Mouse (Mus musculus): ENCODE data around the gene Ugt1a6b. TPM values are rescaled to one million over a fixed set of nuclear protein-coding genes. Genes with fewer than 3 reads are reported as not detected.
"Not testable (repeated sequence)": the region's sequence is repeated elsewhere in the genome, so short reads cannot be mapped to it uniquely, and the experiment has no call there.

Ugt1a6b gene
- polyA plus RNA-seq (2012; rRNA removed), result 0.13 TPM in 1 of 2 replicates, not detected in the other

- H3K4me3 ChIP-seq (ENCODE audit: insufficient read depth, low read length); H3K4me1 ChIP-seq (ENCODE audit: control insufficient read depth, insufficient read depth, low read length): not testable (repeated sequence)
These were observed at the start of gene Ugt1a6b for GRCm38 (mm10) chr1:88103019-88103418. Gene Ugt1a6b (plus strand): TSS chr1:88103252.

GRCm38 (mm10) chr1:88055088-88055487 lies 48.0 kb upstream of the Ugt1a6b start, which contains the start of gene Ugt1a10:
Gene Ugt1a10 (plus strand): TSS chr1:88055388.
- Histone ChIP-seq H3K27ac (ENCODE audit: insufficient read depth, low read length) (no peak within 1 kb of the TSS), H3K4me3 (ENCODE audit: insufficient read depth, low read length) (no peak within 1 kb of the TSS), H3K4me1 (ENCODE audit: control insufficient read depth, insufficient read depth, low read length) (no peaks in the 10 kb centered on the region)
- TF ChIP-seq POLR2A (IDR thresholded peaks at IDR 0.05; ENCODE audit: extremely low read depth, insufficient read depth, low read length), result no peak
- TF ChIP-seq CTCF (IDR thresholded peaks at IDR 0.05; ENCODE audit: extremely low read depth, insufficient read depth, low read length), result no peak

More at GRCm38 (mm10) chr1:88103019-88103418, at the start of gene Ugt1a6b:
- not testable (repeated sequence) for H3K27ac ChIP-seq (ENCODE audit: insufficient read depth, low read length)

GRCm38 (mm10) chr1:88066472-88067102 lies 36.5 kb upstream of the Ugt1a6b start:
- not testable (repeated sequence) for H3K4me1 ChIP-seq (ENCODE audit: control insufficient read depth, insufficient read depth, low read length); H3K27ac ChIP-seq (ENCODE audit: insufficient read depth, low read length); H3K4me3 ChIP-seq (ENCODE audit: insufficient read depth, low read length)

DNA sequence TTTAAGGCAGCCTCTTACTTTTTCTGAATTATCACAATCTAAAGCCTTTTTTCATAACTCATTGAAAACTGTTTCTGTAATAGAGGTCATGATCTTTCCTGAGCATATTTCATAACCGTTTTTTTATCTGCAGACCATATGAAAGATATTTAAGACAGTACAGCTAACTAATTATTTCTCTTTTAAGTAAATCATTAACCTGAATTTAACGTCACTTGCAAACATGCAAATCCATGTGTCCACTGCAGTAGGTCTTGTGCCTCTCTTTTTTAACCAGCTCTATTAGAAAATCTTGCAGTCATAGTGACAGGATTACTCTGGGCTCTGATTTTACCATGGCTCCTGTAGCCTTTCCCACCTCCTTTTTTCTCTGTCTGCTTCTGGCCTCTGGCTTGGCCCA lies 32.6 kb upstream of the Ugt1a6b start, which contains the start of gene Ugt1a9:
Ugt1a9 (plus strand) TSS at position 306 of the 400 bp plus-strand sequence.
- no peak for TF ChIP-seq POLR2A (IDR thresholded peaks at IDR 0.05; ENCODE audit: extremely low read depth, insufficient read depth, low read length)
- no peak for TF ChIP-seq CTCF (IDR thresholded peaks at IDR 0.05; ENCODE audit: extremely low read depth, insufficient read depth, low read length)
- H3K27ac ChIP-seq (ENCODE audit: insufficient read depth, low read length), result no peak within 1 kb of the TSS
- H3K4me3 ChIP-seq (ENCODE audit: insufficient read depth, low read length), result no peak within 1 kb of the TSS
- no peaks in the 10 kb centered on the region for H3K4me1 ChIP-seq (ENCODE audit: control insufficient read depth, insufficient read depth, low read length)

- no peak for TF ChIP-seq CTCF (IDR thresholded peaks at IDR 0.05; ENCODE audit: extremely low read depth, insufficient read depth, low read length)
- no peak for TF ChIP-seq POLR2A (IDR thresholded peaks at IDR 0.05; ENCODE audit: extremely low read depth, insufficient read depth, low read length)
- no peak overlapping the region for H3K27ac ChIP-seq (ENCODE audit: insufficient read depth, low read length)
- H3K4me3 ChIP-seq (ENCODE audit: insufficient read depth, low read length), result no peak overlapping the region
- H3K4me1 ChIP-seq (ENCODE audit: control insufficient read depth, insufficient read depth, low read length), result no peaks in the 10 kb centered on the region
These were observed 32.1 kb upstream of the Ugt1a6b start for GRCm38 (mm10) chr1:88070902-88071301.

DNA sequence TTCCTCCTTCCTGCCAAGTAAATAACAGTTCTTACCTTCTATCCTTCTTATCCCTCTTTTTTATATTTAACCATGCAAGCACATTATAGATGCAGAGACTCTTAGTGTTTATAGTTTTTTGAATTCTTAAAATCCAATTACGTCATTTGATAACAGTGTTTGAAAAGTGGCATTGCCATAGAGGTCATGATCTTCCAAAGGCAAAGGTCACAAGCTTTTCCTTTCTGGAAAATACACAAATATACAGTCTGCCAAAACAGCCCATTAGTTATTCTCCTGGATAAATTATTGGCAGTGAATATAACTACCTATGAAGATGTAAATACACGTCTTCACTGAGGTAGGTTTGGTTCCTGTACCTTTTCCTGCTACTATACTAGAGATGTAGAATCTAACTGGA lies 28.6 kb upstream of the Ugt1a6b start:
- TF ChIP-seq POLR2A (IDR thresholded peaks at IDR 0.05; ENCODE audit: extremely low read depth, insufficient read depth, low read length), result no peak
- TF ChIP-seq CTCF (IDR thresholded peaks at IDR 0.05; ENCODE audit: extremely low read depth, insufficient read depth, low read length), result no peak
- no peaks in the 10 kb centered on the region for H3K4me1 ChIP-seq (ENCODE audit: control insufficient read depth, insufficient read depth, low read length)
- no peak overlapping the region for H3K4me3 ChIP-seq (ENCODE audit: insufficient read depth, low read length)
- no peak overlapping the region for H3K27ac ChIP-seq (ENCODE audit: insufficient read depth, low read length)

GRCm38 (mm10) chr1:88077128-88077527 lies 25.9 kb upstream of the Ugt1a6b start:
- TF ChIP-seq CTCF (IDR thresholded peaks at IDR 0.05; ENCODE audit: extremely low read depth, insufficient read depth, low read length), result no peak
- Histone ChIP-seq H3K4me3 (ENCODE audit: insufficient read depth, low read length) (no peak overlapping the region), H3K4me1 (ENCODE audit: control insufficient read depth, insufficient read depth, low read length) (no peaks in the 10 kb centered on the region), H3K27ac (ENCODE audit: insufficient read depth, low read length) (no peak overlapping the region)

- H3K27ac ChIP-seq (ENCODE audit: insufficient read depth, low read length), result no peak overlapping the region
- H3K4me1 ChIP-seq (ENCODE audit: control insufficient read depth, insufficient read depth, low read length), result no peaks in the 10 kb centered on the region
- TF ChIP-seq CTCF (IDR thresholded peaks at IDR 0.05; ENCODE audit: extremely low read depth, insufficient read depth, low read length), result no peak
- no peak for TF ChIP-seq POLR2A (IDR thresholded peaks at IDR 0.05; ENCODE audit: extremely low read depth, insufficient read depth, low read length)
- H3K4me3 ChIP-seq (ENCODE audit: insufficient read depth, low read length), result no peak overlapping the region
These were observed 21.4 kb upstream of the Ugt1a6b start for GRCm38 (mm10) chr1:88081670-88082069.

DNA sequence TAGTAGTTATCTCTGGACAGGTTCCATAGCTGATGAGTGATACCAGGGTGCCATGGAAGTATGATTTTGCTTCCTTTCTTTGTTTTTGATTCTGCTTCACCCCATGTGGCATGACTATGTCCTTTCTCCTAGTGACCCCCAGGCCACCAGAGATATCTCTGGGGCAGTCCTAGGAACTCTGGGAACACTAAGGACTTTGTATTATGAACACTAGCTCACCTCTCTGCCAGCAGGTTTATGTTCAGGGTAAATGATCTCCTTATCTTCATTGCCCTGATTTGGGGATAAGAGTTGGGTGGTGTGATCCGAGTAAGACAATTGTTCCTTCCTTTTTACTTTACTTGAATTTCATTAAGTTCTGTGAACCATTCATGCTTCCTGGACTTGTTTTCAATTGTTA lies 16.9 kb upstream of the Ugt1a6b start:
- Histone ChIP-seq H3K4me1 (ENCODE audit: control insufficient read depth, insufficient read depth, low read length) (no peaks in the 10 kb centered on the region), H3K27ac (ENCODE audit: insufficient read depth, low read length) (no peak overlapping the region), H3K4me3 (ENCODE audit: insufficient read depth, low read length) (no peak overlapping the region)
- TF ChIP-seq POLR2A (IDR thresholded peaks at IDR 0.05; ENCODE audit: extremely low read depth, insufficient read depth, low read length), result no peak
- no peak for TF ChIP-seq CTCF (IDR thresholded peaks at IDR 0.05; ENCODE audit: extremely low read depth, insufficient read depth, low read length)

DNA sequence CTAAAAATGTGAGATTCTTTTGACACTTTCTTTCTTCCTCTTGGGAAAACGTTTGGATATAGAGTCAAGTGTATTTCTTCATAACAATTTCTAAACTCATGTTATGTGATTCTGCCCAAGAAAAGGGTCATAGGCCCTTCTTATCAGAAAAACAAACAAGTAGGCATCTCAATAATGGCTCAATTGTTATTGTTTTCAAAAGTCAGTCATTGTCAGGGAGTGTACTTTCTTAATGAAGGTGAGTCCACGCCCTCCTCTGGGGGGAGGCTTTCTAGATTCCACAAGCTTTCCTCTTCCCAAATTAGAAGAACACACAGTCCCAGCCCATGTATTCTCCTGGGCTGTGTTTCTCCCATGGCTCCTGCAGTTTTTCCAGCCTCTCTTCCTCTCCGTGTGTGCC lies 15.5 kb upstream of the Ugt1a6b start, which contains the start of gene Ugt1a8:
Ugt1a8 (plus strand) TSS at position 301 of the 400 bp plus-strand sequence.
- Histone ChIP-seq H3K27ac (ENCODE audit: insufficient read depth, low read length) (no peak within 1 kb of the TSS), H3K4me1 (ENCODE audit: control insufficient read depth, insufficient read depth, low read length) (no peaks in the 10 kb centered on the region), H3K4me3 (ENCODE audit: insufficient read depth, low read length) (no peak within 1 kb of the TSS)
- TF ChIP-seq CTCF (IDR thresholded peaks at IDR 0.05; ENCODE audit: extremely low read depth, insufficient read depth, low read length) (no peak), POLR2A (IDR thresholded peaks at IDR 0.05; ENCODE audit: extremely low read depth, insufficient read depth, low read length) (no peak)

All from cortical plate, adult 2 months (tissue).